Mouse (Mus musculus): ENCODE data around the gene Gm6502.
"Not testable (repeated sequence)": the region's sequence is repeated elsewhere in the genome, so short reads cannot be mapped to it uniquely, and the experiment has no call there.

Gm6502 gene

DNA sequence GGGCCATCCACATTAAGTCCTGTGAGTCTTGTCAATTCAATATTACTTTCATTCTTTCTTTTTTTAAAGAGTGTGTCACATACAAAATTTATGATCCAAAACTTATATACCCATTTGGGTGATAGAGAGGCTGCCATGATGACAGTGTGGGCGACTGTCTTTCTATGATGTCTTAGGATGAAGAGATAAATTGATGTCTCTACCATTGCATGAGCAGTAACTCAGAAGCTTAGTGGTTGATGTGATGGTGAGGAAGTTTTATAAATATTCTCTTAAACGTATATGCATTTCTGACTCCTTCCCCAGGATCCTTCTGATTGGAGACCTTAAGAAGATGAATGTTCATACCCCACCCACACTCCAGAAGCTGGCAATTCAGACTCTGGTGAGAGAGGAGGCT, at the start of gene Gm6502:
Gene Gm6502 (plus strand): TSS at position 301 of the 400 bp plus-strand sequence.
- DNase-seq (ENCODE audit: low spot score in 2 of 2), result not testable (repeated sequence)

GRCm38 (mm10) chr5:94306696-94307095, 7.5 kb upstream of the Gm6502 start, which contains the start of gene A430089I19Rik:
TSS of gene A430089I19Rik (minus strand) at chr5:94306796.
- not testable (repeated sequence) for DNase-seq (ENCODE audit: low spot score in 2 of 2)

GRCm38 (mm10) chr5:94339449-94339848, 25.2 kb downstream of the Gm6502 start, which contains the start of gene AA792892:
TSS of gene AA792892 (plus strand) at chr5:94339749.
- DNase-seq (ENCODE audit: low spot score in 2 of 2), result not testable (repeated sequence)
